Mouse (Mus musculus) regulatory T cell (primary cell): ENCODE measurements around the gene Bdnf.

Experiments used
- in situ Hi-C: fragments of 300-600 bp; cut with MboI, MseI; formaldehyde crosslinking; loops from one replicate; pipeline ENCODE4 v1.15.1; 2025; ENCODE audit warnings: high pct_unique_total_duplicates

Gene Bdnf

GRCm38 (mm10) chr2:109706524-109706923 lies 32.0 kb downstream of the Bdnf start:
- in situ Hi-C loops = no loop called here

- in situ Hi-C loops = no loop called here
Observed at GRCm38 (mm10) chr2:109709346-109709745, 34.8 kb downstream of the Bdnf start.

GRCm38 (mm10) chr2:109711049-109711448 lies 36.5 kb downstream of the Bdnf start:
- in situ Hi-C loops = no loop called here

GRCm38 (mm10) chr2:109725261-109725660 lies 50.8 kb downstream of the Bdnf start:
- in situ Hi-C loops = no loop called here

- in situ Hi-C loops = no loop called here
Observed at GRCm38 (mm10) chr2:109725831-109726230, 51.3 kb downstream of the Bdnf start.

- in situ Hi-C loops = no loop called here
Observed at GRCm38 (mm10) chr2:109729221-109729620, 54.7 kb downstream of the Bdnf start.

- in situ Hi-C loops = no loop called here
Observed at GRCm38 (mm10) chr2:109733201-109734039, 58.9 kb downstream of the Bdnf start.

GRCm38 (mm10) chr2:109734228-109734627 lies 59.7 kb downstream of the Bdnf start:
- in situ Hi-C loops = no loop called here

- in situ Hi-C loops = no loop called here
Observed at GRCm38 (mm10) chr2:109734666-109735065, 60.2 kb downstream of the Bdnf start.

GRCm38 (mm10) chr2:109735347-109735746 lies 60.8 kb downstream of the Bdnf start:
- in situ Hi-C loops = no loop called here

- in situ Hi-C loops = no loop called here
Observed at GRCm38 (mm10) chr2:109736306-109736705, 61.8 kb downstream of the Bdnf start.

- in situ Hi-C loops = no loop called here
Observed at GRCm38 (mm10) chr2:109738331-109738730, 63.8 kb downstream of the Bdnf start.

GRCm38 (mm10) chr2:109743208-109743960 lies 68.9 kb downstream of the Bdnf start:
- in situ Hi-C loops = no loop called here

GRCm38 (mm10) chr2:109746223-109746622 lies 71.7 kb downstream of the Bdnf start:
- in situ Hi-C loops = no loop called here

GRCm38 (mm10) chr2:109748412-109748811 lies 73.9 kb downstream of the Bdnf start:
- in situ Hi-C loops = no loop called here

- in situ Hi-C loops = no loop called here
Observed at GRCm38 (mm10) chr2:109748815-109749214, 74.3 kb downstream of the Bdnf start.

GRCm38 (mm10) chr2:109749964-109750363 lies 75.5 kb downstream of the Bdnf start:
- in situ Hi-C loops = no loop called here

GRCm38 (mm10) chr2:109750484-109750883 lies 76.0 kb downstream of the Bdnf start:
- in situ Hi-C loops = no loop called here

- in situ Hi-C loops = no loop called here
Observed at GRCm38 (mm10) chr2:109756305-109756704, 81.8 kb downstream of the Bdnf start.

- in situ Hi-C loops = no loop called here
Observed at GRCm38 (mm10) chr2:109766772-109767171, 92.3 kb downstream of the Bdnf start.

GRCm38 (mm10) chr2:109768814-109769213 lies 94.3 kb downstream of the Bdnf start:
- in situ Hi-C loops = no loop called here

GRCm38 (mm10) chr2:109776374-109776773 lies 101.9 kb downstream of the Bdnf start:
- in situ Hi-C loops = no loop called here
